Mouse (Mus musculus): Measurements from ENCODE around the gene Clec16a. TPM values are rescaled to one million over a fixed set of nuclear protein-coding genes. Genes with fewer than 3 reads are reported as not detected.
A peak's percentile ranks its signal among the peaks of the same experiment; 100 is the strongest.

Clec16a gene
- total RNA-seq, 1 experiment from 2014 or later, result 15.5 TPM

DNA sequence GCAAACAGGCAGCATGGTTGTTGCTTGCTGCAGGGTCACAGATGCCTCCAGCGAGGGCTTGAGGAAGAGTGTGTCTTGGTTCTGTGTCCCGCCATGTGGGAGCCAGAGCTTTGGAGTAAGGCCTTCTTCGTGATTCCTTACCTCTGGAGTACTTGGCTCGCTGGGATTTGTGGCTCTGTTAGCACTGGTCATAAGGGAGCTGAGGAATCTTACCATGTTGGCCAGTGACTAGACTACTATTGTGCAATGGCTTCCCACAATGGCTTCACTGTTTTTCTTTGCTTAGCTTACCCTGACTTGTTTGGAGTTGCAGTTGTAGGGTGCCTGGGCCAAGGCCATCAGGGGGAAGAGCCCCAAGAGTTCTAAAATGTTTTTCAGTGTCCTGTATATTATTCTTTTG, 30.8 kb downstream of the Clec16a start:
- ATAC-seq (replicated peaks; ENCODE audit: low read depth, poor library complexity, severe bottlenecking), result no peak

DNA sequence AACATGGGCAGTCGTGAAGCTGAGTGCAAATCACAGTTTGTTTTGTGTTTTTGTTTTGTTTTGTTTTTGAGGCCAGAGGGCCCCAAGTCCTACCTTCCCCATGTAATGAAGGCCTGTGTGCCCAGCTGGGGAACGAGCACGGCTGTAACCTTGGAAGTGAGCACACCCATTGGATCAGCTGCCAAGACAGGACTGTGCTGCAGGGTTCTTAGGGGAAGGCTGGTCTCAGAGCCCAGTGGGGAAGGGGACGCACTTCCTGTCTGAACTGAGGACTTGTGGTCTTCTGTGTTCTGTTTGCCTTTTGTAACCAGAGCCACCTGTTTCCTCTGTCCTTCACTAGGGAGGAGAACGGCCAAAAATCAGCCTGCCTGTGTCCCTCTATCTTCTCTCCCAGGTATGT, 32.4 kb downstream of the Clec16a start:
- peak; percentile 63; the same call in 1 of the 2 replicates for ATAC-seq (replicated peaks; ENCODE audit: low read depth, poor library complexity, severe bottlenecking)

DNA sequence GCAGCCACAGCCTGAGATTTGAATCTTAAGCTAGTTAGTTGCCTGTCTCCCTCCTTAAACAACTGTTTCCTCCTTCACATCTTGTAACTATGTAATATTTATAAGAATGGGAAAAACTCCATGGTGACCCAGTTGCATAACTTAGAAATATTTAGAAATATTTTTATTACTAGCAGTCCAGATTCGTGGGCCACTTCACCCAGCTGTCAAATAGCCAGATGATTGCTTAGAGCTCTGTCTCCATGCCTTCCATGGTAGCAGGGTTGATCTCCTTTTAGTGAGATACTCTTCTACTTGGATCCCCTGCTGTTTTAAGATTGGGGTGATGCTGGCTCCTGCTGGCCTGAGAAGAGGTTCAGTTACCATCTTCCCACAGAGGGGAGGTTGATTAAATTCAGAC, 33.2 kb downstream of the Clec16a start:
- no peak for ATAC-seq (replicated peaks; ENCODE audit: low read depth, poor library complexity, severe bottlenecking)

DNA sequence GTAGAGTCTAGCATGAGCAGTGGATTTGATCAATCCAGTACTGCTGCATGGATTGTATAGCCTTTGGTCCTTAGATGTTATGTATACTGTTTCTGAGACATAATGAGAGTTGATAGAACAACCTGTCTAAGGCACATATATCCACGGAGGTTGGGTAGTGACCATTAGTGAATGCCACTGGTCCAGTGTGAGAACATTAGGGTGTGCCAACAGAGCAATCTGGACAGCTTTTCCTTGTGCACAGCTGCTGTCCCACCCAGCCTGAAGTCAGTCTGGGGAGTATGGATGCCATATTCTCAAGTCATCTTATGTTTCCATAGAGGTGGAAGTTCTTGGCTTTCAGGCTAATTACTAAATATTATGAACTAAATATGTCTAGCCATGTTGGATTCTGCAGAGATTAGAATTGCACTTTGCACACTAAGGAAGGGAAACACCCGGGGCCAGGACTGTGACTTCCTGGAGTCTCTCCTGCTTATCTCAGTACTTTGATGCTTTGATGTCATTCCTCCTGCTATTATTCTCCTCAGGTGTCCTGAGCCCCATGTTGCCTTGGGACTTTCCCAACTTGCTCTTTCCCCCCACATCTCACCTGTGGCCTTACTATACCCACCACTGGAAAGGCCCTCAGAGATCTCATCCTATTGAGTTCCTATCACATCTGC, 36.2 kb downstream of the Clec16a start:
- no peak for ATAC-seq (replicated peaks; ENCODE audit: low read depth, poor library complexity, severe bottlenecking)

DNA sequence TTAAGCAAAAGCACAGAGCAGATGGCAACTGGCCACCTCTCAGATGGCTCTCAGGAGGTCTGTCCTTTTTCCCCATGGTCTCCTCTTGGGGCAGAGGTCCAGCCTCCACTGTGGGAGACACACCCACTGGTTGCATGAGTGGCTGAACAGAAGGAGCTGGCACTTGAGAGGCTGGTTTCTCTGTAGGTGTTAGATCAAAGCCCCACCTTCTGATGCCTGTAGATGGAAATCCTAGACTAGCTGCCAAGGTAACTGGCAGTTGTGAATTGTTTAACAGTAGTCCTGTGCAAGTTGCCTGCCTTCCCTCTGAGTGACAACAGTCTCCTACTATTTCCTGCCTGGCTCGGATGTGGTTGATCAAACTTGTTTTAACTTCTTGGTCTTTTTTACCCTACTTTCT, 40.0 kb downstream of the Clec16a start:
- peak; percentile 78 for ATAC-seq (replicated peaks; ENCODE audit: low read depth, poor library complexity, severe bottlenecking)

DNA sequence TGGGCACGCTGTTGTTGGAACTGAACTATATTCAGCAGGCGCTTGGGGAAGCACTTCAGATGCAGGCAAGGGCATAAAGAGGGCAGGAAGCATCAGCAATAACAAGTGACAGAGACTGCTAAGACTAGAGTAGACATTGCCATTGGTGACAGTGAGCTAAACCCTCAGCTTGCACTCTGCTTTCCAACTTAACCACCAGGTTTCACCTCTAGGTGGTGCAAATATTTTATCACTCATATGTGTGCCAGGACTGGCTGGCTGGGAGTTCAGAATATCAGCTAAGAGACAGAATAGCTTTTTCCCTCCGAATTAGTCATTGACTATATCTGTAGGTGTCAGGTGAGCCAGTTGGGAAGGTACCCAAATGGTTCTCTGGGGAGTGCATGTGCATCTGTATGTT, 41.4 kb downstream of the Clec16a start:
- ATAC-seq (replicated peaks; ENCODE audit: low read depth, poor library complexity, severe bottlenecking), result no peak; the same call in 1 of the 2 replicates

DNA sequence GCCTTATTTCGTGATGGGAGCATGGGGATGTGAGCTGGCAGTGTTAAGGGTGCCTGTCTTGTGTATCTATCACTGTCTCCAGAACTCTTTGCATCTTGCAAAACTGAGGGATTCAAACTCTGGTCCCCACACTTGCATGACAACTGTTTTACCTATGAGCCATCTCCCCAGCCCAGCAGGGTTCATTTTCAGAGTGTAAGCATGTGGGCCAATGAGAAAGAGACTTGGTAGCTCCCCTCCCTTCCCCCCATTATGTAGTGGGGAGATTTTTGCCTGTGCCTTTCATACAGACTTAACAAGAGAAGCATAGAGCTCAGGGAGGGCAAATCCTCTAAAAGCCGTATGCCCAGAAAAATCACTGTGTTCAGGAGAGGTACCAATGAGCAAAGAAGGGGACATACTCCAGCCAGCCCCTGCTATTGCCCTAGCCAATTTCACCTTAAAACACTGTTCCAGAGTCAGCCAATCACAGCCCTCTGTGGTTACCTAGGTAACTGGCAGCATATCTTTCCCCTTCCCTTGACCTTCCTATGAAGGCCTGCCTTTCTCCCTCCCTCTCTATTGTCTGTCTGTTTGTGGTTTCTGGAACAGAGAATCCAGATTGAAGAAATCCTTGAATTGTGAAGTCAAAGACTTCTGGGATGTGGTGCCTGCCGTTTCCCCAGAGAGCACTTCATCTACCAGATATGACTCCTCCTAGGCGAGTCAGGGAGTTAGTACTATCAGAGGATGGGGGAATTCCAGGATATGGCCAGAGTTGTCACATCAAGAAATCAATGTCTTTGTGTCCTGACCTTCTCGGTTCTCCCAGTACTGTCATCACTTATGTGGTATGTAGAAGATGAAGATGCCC, 55.0 kb downstream of the Clec16a start:
- no peak for ATAC-seq (replicated peaks; ENCODE audit: low read depth, poor library complexity, severe bottlenecking)

DNA sequence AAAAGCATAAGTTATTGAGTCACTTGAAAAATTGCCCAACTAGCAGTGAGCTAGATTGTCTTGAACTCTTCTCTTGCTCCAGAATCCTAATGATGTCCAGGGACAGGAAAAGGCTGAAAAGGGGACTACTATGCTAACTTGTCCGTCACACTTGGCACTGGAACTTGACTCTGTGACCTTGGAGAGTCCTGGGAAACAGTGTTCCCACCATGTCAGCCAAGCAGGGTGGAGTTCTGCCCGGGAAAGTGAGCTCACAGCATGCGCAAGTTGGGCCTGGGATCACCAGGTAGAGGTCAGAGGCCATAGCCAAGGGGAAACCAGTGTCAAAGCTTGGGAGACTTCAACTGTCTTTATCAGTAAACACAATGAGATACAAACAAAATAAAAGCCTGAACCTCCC, 62.7 kb downstream of the Clec16a start:
- ATAC-seq (replicated peaks; ENCODE audit: low read depth, poor library complexity, severe bottlenecking), result no peak

DNA sequence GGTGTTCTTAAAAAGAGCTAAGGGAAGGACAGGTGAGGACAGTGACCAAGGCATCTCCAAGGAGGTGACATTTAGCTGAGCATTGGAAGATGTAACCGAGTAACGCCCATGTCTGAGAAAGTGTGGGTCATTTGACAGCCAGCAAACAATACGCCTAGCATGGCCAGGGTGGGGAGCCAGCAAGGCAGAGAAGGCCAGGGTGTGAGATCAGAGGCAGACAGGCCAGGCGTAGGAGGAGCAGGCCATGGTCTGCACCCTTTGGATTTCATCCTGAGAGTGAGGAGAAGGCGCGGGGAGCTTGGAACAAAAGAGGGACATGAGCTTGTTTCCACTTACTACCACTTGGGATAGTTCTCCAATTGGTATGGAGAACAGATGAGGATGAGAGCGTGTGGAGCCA, 64.8 kb downstream of the Clec16a start:
- no peak for ATAC-seq (replicated peaks; ENCODE audit: low read depth, poor library complexity, severe bottlenecking)

DNA sequence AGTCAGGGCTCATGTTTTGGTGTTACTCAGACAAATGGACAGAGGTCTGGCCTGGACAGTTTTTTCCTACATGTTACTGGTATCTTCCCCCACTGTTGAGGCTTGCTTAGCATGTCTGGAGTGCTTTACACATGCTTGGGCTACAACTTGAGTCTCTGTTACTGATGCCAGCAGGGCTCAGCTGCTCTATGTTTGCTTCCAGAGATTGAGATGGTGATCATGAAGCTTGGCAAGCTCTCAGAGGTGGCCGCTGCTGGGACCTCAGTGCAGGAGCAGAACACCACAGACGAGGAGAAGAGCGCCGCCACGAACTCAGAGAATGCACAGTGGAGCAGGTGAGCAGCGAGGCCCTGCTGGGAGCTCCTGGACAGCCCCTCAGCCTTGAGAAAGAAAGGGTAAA, 65.7 kb downstream of the Clec16a start:
- ATAC-seq (replicated peaks; ENCODE audit: low read depth, poor library complexity, severe bottlenecking), result no peak

DNA sequence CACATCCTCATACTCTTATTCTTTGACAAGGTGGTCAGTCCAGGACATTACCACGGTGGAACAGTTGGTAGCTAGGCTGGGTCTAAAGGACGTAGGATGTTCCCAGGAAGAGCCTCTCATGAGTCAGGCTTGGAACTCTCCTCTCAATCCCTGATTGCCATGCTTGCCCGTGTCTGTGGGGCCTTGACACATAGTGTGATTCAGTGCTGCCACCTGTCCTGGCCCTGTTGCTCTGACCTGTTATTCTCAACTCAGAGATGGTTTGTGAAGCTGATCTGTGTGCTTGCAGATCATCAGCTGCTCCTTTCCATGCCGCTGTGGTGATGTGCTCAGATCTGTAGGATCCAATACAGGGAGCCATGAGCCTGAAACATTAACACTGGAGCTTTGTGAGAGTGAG, 66.2 kb downstream of the Clec16a start:
- ATAC-seq (replicated peaks; ENCODE audit: low read depth, poor library complexity, severe bottlenecking), result no peak

DNA sequence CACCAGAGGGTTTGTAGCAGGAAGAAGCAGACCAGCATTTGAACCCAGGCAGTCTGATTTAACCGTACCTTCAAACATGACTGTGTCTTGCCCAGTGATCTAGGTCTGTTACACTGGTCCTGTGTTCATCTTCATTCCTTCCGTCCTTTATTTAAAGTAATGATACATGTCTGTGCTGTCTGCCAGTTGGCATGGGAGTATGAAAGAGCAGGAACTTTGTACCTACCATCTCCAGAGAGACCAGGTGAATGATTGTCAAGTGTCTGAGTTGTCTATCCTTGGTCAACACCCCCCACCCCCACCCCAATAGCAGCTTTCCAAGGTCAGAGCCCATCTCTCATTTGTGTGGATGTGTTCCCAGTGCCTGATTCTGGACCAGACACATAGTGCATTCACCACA, 68.9 kb downstream of the Clec16a start:
- no peak for ATAC-seq (replicated peaks; ENCODE audit: low read depth, poor library complexity, severe bottlenecking)

DNA sequence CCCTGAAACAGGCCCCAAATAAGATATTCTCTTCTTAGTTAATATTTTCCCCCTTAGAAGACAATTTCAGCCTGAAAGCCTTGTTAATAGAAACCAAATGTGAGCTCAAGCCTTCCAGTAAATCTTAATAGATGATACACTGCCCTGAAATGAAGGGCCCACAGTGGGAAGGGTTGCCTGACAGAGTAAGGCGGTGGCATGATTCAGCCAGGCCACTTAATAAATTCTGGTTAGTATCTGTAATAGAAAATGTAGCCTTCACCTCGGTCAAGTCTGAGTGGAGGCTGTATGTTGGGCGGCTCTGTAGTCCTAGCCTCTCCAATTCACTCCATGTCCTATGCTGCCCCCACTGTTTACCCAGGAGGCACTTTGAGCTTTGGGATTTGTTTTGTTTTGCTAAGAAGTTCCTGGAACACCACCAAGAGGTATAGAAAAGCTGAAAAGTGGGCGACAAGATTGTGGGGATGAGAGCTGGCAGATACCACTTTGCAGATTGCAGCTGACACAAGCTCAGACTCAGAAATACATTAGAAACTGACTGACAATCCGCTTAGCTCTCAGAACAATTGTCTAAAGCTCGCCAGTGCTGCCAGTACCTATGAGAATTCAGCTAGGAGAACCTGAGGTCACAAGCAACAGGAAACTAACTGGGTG, 75.9 kb downstream of the Clec16a start:
- no peak for ATAC-seq (replicated peaks; ENCODE audit: low read depth, poor library complexity, severe bottlenecking)

DNA sequence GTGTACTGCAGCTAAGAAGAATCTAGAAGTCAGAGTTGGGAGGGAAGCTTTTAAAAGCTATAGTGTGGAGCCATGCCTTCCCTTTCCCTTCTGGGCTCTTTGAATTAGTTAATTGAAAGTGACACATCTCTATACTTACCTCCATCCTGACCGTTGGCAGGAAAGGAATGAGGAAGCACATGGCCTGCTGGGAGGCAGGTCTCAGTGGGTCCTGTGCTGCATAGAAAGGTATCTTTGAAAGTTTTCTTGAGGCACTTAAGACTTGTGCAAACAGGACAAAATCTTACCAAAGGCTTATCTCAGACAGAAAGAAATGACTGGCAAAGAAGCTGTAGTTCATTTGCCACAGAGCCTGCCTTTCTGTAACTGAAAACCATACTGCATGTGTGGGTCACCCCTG, 76.6 kb downstream of the Clec16a start:
- no peak for ATAC-seq (replicated peaks; ENCODE audit: low read depth, poor library complexity, severe bottlenecking)

DNA sequence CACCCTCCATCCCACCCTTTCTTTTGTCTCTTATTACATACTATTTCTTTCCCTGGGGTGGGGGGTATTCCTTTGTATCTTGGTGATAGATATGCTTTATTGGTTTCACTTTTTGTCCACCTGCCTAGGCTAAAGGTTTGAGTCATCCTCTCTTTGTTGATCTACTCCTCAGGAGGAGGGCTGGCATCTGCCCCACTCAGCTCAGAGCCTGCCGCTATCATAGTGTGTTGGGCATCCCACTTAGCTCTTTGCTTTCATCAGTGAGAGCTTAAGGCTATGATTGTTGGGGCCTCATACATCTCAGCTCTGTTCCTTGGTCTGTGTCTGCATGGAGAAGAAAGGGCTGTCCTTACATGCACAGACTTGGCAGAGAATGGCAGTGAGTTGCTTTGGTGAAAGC, 81.0 kb downstream of the Clec16a start:
- no peak for ATAC-seq (replicated peaks; ENCODE audit: low read depth, poor library complexity, severe bottlenecking)

DNA sequence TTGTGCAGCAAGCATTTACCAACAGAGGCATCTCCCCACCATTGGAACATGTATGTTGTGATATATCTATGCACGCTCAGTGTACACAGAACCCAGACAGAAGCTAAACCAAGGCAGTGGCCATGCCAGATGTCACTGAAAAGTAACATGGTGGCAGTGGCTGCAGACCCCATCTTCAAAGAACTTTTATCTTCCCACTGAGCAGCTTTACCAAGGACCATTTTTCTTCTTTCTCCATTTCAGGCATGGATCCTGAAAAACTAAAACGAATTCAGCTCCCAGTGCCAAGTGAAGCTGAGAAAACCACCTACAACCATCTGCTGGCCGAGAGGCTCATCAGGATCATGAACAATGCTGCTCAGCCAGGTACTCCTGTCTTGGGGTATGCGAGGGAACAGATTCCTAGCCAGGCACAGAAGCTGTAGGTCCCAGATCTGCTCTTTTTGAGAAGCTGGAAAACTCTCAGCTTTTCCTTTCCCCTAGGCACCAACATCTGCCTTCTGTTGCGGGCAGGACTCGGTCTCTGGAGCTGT, 82.1 kb downstream of the Clec16a start:
- no peak for ATAC-seq (replicated peaks; ENCODE audit: low read depth, poor library complexity, severe bottlenecking)

DNA sequence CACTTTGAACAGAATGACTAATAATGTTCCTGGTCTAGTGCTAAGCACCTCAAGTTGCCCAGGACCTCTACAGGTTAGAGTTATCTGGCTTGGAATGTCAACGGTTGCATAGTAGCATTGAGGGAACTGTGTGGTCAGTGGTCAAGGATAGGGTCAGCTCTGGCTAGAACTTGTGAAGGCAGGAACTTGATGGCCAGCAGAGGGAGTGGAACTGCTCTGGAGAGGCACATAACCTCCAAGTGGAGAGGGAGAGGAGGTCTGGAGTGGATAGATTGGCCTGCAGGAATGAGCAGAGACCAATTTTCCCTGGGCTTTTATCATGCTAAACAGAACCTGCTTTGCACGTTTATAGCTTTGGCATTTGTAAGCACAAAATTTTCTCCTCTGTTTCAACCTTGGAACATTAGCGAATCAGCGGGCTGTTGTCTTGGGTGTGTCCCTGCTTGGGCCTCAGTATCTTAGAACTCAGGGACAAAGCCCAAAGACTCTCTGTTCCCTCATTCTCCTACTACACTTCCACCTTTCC, 83.0 kb downstream of the Clec16a start:
- ATAC-seq (replicated peaks; ENCODE audit: low read depth, poor library complexity, severe bottlenecking), result no peak

DNA sequence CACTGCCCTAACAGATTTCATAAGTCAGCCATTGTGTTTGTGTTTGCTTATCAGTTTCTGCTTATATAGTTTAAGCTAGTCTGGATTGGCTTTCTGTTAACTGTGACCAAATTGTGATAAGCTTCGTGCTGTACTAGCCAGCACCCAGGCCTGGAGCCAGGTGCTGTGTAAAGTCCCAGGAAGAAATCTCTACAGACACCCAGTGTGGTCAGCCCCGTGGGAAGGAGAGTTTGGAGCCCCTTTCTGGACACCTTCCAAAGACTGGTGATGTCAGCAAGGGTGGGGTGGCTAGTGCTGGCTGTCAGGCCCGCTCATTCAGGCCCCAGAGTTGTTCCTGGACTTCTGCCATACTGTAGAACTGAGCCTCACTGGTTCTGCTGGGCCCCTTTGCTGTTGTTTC, 83.8 kb downstream of the Clec16a start:
- ATAC-seq (replicated peaks; ENCODE audit: low read depth, poor library complexity, severe bottlenecking), result no peak

DNA sequence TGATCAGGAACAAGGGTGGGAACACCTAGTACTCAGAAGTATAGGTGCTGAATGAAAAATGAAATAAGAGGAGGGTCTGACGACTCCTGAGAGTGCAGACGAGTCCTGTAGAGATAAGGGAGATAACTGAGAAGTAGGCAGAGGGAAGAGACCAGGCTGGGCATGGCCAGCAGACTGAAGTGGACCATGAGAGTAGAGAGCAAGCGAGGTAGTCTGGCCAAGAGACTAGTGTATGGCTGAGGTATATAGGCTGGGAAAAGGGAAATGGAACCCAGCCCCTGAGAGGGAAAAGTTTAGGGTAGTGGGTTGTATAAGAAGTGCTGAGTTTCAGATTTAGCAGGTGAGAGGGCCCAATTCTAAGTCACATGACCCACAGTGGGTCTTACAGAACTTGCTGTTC, 84.2 kb downstream of the Clec16a start:
- no peak for ATAC-seq (replicated peaks; ENCODE audit: low read depth, poor library complexity, severe bottlenecking)

DNA sequence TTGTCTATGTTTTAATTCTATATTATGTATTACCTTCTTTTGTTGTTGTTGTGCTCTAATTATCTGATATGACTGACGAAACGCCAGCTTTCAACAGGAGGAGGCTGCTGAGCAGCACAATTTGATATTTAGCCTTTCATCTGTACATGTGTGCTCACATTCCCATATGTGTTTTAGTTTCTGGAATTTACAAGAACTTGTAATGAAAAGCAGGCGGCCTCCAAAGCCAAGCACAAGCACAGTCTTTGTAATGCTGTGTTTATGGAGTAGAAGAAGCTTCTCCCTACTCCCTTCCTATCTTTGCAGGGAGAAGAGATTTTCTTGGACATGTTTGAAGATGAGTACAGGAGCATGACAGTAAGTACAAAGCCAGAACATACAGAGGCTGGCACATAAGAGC, 89.8 kb downstream of the Clec16a start:
- no peak for ATAC-seq (replicated peaks; ENCODE audit: low read depth, poor library complexity, severe bottlenecking)

DNA sequence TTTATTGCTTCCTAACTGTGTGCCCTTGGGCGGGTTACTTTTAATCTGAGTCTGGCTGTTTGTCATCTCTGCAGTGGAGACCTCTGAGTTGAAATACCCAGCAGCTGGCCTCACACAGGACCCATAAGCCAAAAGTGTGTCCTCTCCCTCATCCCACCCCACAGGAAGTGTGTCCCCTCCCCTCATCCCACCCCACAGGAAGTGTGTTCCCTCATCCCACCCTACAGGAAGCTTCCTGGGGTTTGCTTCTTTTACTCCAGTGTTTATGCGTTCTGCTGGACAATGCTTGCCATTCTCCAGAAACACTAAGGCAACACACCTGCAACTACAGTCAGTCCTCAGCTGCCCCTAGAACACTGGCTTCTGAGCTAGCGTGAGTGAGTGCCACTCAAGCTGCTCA, 92.8 kb downstream of the Clec16a start:
- no peak for ATAC-seq (replicated peaks; ENCODE audit: low read depth, poor library complexity, severe bottlenecking)
